In the genomic region with DNA sequence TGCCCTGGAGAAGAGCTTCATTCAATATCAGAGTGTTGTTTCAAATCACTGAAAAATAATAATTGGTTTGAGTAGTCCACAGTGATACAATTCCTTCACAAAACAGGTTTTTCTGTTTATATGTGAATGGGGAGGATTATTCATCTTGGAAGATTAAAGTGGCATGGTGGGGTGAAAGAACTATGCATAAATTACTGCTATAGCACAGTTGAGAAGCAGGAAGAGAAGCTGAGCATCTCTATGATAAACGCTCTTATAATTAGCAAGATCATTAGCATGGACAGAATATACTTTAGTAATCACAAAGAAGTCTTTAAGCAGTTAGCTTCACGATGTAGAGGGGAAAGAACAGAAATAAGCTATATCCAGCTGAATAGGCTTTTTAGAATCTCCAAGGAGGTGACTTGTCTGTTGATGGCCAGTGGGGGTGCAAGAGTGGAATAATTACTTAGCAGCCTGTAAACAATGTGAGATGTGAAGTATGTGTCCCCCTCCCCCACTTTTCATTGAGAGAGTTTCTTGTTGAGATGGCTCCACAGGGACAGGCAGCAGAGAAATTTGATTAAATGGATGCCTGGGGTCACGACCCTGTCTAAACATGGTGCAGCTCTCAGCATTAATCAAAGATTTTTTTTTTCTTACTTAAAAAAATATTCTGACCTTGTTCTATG, we compare ENCODE assay signal across 17 mouse cellular contexts.
DNase-seq lines count a peak whose midpoint lies in the region; ATAC-seq lines count a peak whose summit lies in the region.
"Had no signal": no experiment of that assay in that cellular context is flagged by ENCODE, and none has a peak within 500 bp of the region (broad histone marks: within the 10 kb centered on the region; RNA-seq: fewer than 3 reads in every experiment).

No protein-coding gene starts in this region.

- no peak for ATAC-seq in midbrain, embryonic 13.5 days
- no peak for ATAC-seq in embryonic facial prominence, embryonic 14.5 days (ENCODE audit: low read depth)
- ATAC-seq in heart, embryonic 11.5 days (replicated peaks; ENCODE audit: insufficient number of reproducible peaks, low FRiP score, low TSS enrichment) = no peak
- ATAC-seq: CD4-positive, CD25-positive, alpha-beta regulatory T cell, adult 4 months had no signal

- 45% methylated on average over 3 of the region's 3 CpGs for WGBS in midbrain, embryonic 10.5 days
- WGBS in midbrain, embryonic 13.5 days = 27% methylated on average over 3 of the region's 3 CpGs
- 40% methylated on average over 3 of the region's 3 CpGs for WGBS in embryonic facial prominence, embryonic 14.5 days
- 49% methylated on average over 3 of the region's 3 CpGs for WGBS in heart, embryonic 11.5 days (ENCODE audit: insufficient replicate concordance)

- peak; percentile 13 for DNase-seq in midbrain, embryonic 10.5 days (ENCODE audit: low spot score)
- DNase-seq in embryo, embryonic 10 days (ENCODE audit: low spot score) = peak; percentile 72
- peak; percentile 11 for DNase-seq in embryonic facial prominence, embryonic 14.5 days (ENCODE audit: low spot score)
- DNase-seq in retina, embryonic 14.5 days (ENCODE audit: low spot score) = peak; percentile 70
- DNase-seq in spleen, adult 18-20 months = no peak
- DNase-seq: adrenal gland, postnatal 14 days; cerebellum, postnatal 25 days; kidney, adult 18-20 months; kidney, postnatal 36 days; thymus, adult 2 months had no signal

- no peak overlapping the region for H3K27ac ChIP-seq in midbrain, embryonic 10.5 days (replicated peaks)
- no peak overlapping the region for H3K27ac ChIP-seq in midbrain, embryonic 13.5 days
- H3K27ac ChIP-seq in embryonic facial prominence, embryonic 14.5 days (replicated peaks; ENCODE audit: low read depth, low read length) = no peak overlapping the region
- H3K27ac ChIP-seq in heart, embryonic 11.5 days (ENCODE audit: low read depth, low read length) = no peak overlapping the region
- H3K27ac ChIP-seq: heart, embryonic 15.5 days; hindbrain, embryonic 15.5 days; lung, embryonic 15.5 days had no signal

- H3K9ac ChIP-seq in midbrain, embryonic 13.5 days (replicated peaks) = no peak overlapping the region
- H3K9ac ChIP-seq in embryonic facial prominence, embryonic 14.5 days (ENCODE audit: low read depth, low read length) = no peak overlapping the region
- H3K9ac ChIP-seq in heart, embryonic 11.5 days (ENCODE audit: low read depth, low read length) = no peak overlapping the region
- H3K9ac ChIP-seq: heart, embryonic 15.5 days; hindbrain, embryonic 15.5 days; lung, embryonic 15.5 days had no signal

- no peak overlapping the region for H3K4me2 ChIP-seq in midbrain, embryonic 13.5 days (replicated peaks)
- no peak overlapping the region for H3K4me2 ChIP-seq in embryonic facial prominence, embryonic 14.5 days (ENCODE audit: low read depth, low read length)
- H3K4me2 ChIP-seq in heart, embryonic 11.5 days = no peak overlapping the region
- H3K4me2 ChIP-seq: heart, embryonic 15.5 days; hindbrain, embryonic 15.5 days; liver, embryonic 11.5 days; lung, embryonic 15.5 days had no signal

- no peaks in the 10 kb centered on the region for H3K27me3 ChIP-seq in midbrain, embryonic 10.5 days (ENCODE audit: low read depth, poor library complexity, severe bottlenecking)
- H3K27me3 ChIP-seq in midbrain, embryonic 13.5 days = no peaks in the 10 kb centered on the region
- H3K27me3 ChIP-seq in embryonic facial prominence, embryonic 14.5 days (replicated peaks; ENCODE audit: control insufficient read depth, insufficient read depth, low read length) = no peaks in the 10 kb centered on the region
- H3K27me3 ChIP-seq in heart, embryonic 11.5 days (ENCODE audit: control insufficient read depth, insufficient read depth, low read length) = no peaks in the 10 kb centered on the region
- H3K27me3 ChIP-seq: heart, embryonic 15.5 days; hindbrain, embryonic 15.5 days; lung, embryonic 15.5 days had no signal

- peaks cover 8% of the 10 kb centered on the region; the same call in 1 of the 2 replicates for H3K4me1 ChIP-seq in midbrain, embryonic 10.5 days
- 0 out of 2 replicates have a peak, but pooled peaks cover 3% of the 10 kb centered on the region for H3K4me1 ChIP-seq in midbrain, embryonic 13.5 days (replicated peaks)
- H3K4me1 ChIP-seq in embryonic facial prominence, embryonic 14.5 days (ENCODE audit: control insufficient read depth, insufficient read depth, low read length) = no peaks in the 10 kb centered on the region
- no peaks in the 10 kb centered on the region for H3K4me1 ChIP-seq in heart, embryonic 11.5 days (ENCODE audit: control insufficient read depth, insufficient read depth, low read length)
- H3K4me1 ChIP-seq: heart, embryonic 15.5 days; hindbrain, embryonic 15.5 days; lung, embryonic 15.5 days had no signal

- H3K36me3 ChIP-seq in midbrain, embryonic 10.5 days = no peaks in the 10 kb centered on the region
- no peaks in the 10 kb centered on the region for H3K36me3 ChIP-seq in midbrain, embryonic 13.5 days
- H3K36me3 ChIP-seq in embryonic facial prominence, embryonic 14.5 days (ENCODE audit: control insufficient read depth, insufficient read depth, low read length) = no peaks in the 10 kb centered on the region
- no peaks in the 10 kb centered on the region for H3K36me3 ChIP-seq in heart, embryonic 11.5 days (ENCODE audit: control insufficient read depth, insufficient read depth, low read length)
- H3K36me3 ChIP-seq: heart, embryonic 15.5 days; hindbrain, embryonic 15.5 days; lung, embryonic 15.5 days had no signal

- H3K4me3 ChIP-seq in midbrain, embryonic 10.5 days = no peak overlapping the region
- H3K4me3 ChIP-seq in midbrain, embryonic 13.5 days (replicated peaks) = no peak overlapping the region
- no peak overlapping the region for H3K4me3 ChIP-seq in embryonic facial prominence, embryonic 14.5 days (ENCODE audit: low read depth, low read length)
- no peak overlapping the region for H3K4me3 ChIP-seq in heart, embryonic 11.5 days (ENCODE audit: low read depth, low read length)
- H3K4me3 ChIP-seq: heart, embryonic 15.5 days; hindbrain, embryonic 15.5 days; lung, embryonic 15.5 days had no signal

- no peaks in the 10 kb centered on the region for H3K9me3 ChIP-seq in midbrain, embryonic 10.5 days (replicated peaks)
- H3K9me3 ChIP-seq in midbrain, embryonic 13.5 days = no peaks in the 10 kb centered on the region
- H3K9me3 ChIP-seq in embryonic facial prominence, embryonic 14.5 days (ENCODE audit: control insufficient read depth, low read length) = no peaks in the 10 kb centered on the region
- no peaks in the 10 kb centered on the region for H3K9me3 ChIP-seq in heart, embryonic 11.5 days (replicated peaks; ENCODE audit: control insufficient read depth, low read length)
- H3K9me3 ChIP-seq: heart, embryonic 15.5 days; hindbrain, embryonic 15.5 days; lung, embryonic 15.5 days had no signal

Comparison
In these comparisons a context has a peak if more than half of its experiments do, and no peak if none do; other contexts are left out.
1. DNase-seq: peak in midbrain, embryonic 10.5 days (single experiment), embryo, embryonic 10 days (single experiment), embryonic facial prominence, embryonic 14.5 days (single experiment) and retina, embryonic 14.5 days (single experiment); none in spleen, adult 18-20 months (0 of 2).